Mouse (Mus musculus) gastrocnemius, postnatal 10 days (tissue): ENCODE results near the gene Eif3k. TPM values are rescaled to one million over a fixed set of nuclear protein-coding genes. Genes with fewer than 3 reads are reported as not detected.
"Not testable (repeated sequence)": the region's sequence is repeated elsewhere in the genome, so short reads cannot be mapped to it uniquely, and the experiment has no call there.

ENCODE experiments used
- DNase-seq: peaks from one replicate; pipeline ENCODE4 v3.0.0; 2021; ENCODE audit warnings: mixed read lengths
- total RNA-seq, 2 experiments: library from RNA; stranded (reverse); gene quantifications; 2 replicates each; pipeline ENCODE4 v1.2.3; 2021

Gene Eif3k
- total RNA-seq, 2 experiments from 2014 or later = 169 to 174 TPM

GRCm38 (mm10) chr7:28985207-28985606, 3.5 kb upstream of the Eif3k start:
- no peak for DNase-seq

GRCm38 (mm10) chr7:28984452-28984851, 2.8 kb upstream of the Eif3k start:
- no peak for DNase-seq

GRCm38 (mm10) chr7:28983849-28984248, 2.2 kb upstream of the Eif3k start:
- no peak for DNase-seq

GRCm38 (mm10) chr7:28983141-28983564, 1.5 kb upstream of the Eif3k start:
- DNase-seq = no peak

- no peak for DNase-seq
Measured at GRCm38 (mm10) chr7:28982274-28983013, 780 bp upstream of the Eif3k start.

GRCm38 (mm10) chr7:28977556-28977955, 4.1 kb downstream of the Eif3k start:
- no peak for DNase-seq

GRCm38 (mm10) chr7:28973025-28973424, 8.6 kb downstream of the Eif3k start:
- no peak for DNase-seq

GRCm38 (mm10) chr7:28972542-28972985, 9.1 kb downstream of the Eif3k start:
- DNase-seq = peak; percentile 86

- peak; percentile 43 for DNase-seq
Measured at GRCm38 (mm10) chr7:28971770-28972269, 9.8 kb downstream of the Eif3k start.

- DNase-seq = no peak
Measured at GRCm38 (mm10) chr7:28971029-28971428, 10.6 kb downstream of the Eif3k start.

GRCm38 (mm10) chr7:28969672-28970394, 11.8 kb downstream of the Eif3k start:
- DNase-seq = no peak

GRCm38 (mm10) chr7:28969271-28969670, 12.4 kb downstream of the Eif3k start:
- no peak for DNase-seq

- not testable (repeated sequence) for DNase-seq
Measured at GRCm38 (mm10) chr7:28968120-28968519, 13.5 kb downstream of the Eif3k start.

GRCm38 (mm10) chr7:28966751-28967505, 14.7 kb downstream of the Eif3k start:
- DNase-seq = no peak

GRCm38 (mm10) chr7:28966181-28966580, 15.5 kb downstream of the Eif3k start:
- no peak for DNase-seq

GRCm38 (mm10) chr7:28965346-28965840, 16.3 kb downstream of the Eif3k start:
- no peak for DNase-seq

GRCm38 (mm10) chr7:28963399-28963923, 18.2 kb downstream of the Eif3k start:
- DNase-seq = no peak

- peak; percentile 98 for DNase-seq
Measured at GRCm38 (mm10) chr7:28961927-28962670, 19.6 kb downstream of the Eif3k start, which contains the start of gene Actn4. Gene Actn4 (minus strand): TSS chr7:28962340.

- no peak for DNase-seq
Measured at GRCm38 (mm10) chr7:28961584-28961926, 20.1 kb downstream of the Eif3k start.

- no peak for DNase-seq
Measured at GRCm38 (mm10) chr7:28960354-28961046, 21.2 kb downstream of the Eif3k start.
